Mouse (Mus musculus) E14TG2a.4 (cell line): ENCODE measurements around the gene Ahnak.

Source experiments
- CTCF ChIP-seq: conservative IDR thresholded peaks from 2 replicates; pipeline ENCODE4 v1.5.1; 2014; ENCODE audit warnings: low read length
- NANOG ChIP-seq: IDR thresholded peaks from 2 replicates; pipeline ENCODE4 v1.6.1; 2014; ENCODE audit warnings: borderline replicate concordance, low read length, mixed read lengths
- POU5F1 ChIP-seq: IDR thresholded peaks from 2 replicates; pipeline ENCODE4 v1.6.1; 2014; ENCODE audit warnings: low read length, borderline replicate concordance

DNA sequence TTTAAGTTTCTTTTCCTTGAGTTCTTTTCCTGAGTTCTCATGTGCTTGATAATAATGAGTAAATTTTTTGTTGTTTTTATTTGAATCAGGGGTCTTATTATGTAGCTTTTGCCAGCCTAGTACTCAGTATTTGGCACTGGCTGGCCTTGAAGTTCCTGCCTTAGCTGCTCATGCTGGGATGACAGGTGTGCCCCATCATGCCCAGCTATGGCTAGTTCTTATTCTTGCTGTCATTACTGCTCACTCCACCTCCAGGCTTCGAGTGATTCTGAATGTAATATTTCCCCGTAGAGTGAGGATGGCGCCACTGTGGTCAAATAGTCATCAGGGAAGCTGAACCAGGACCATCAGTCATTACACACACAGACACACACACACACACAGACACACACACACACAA is 74.7 kb downstream of the Ahnak start:
- TF ChIP-seq CTCF, result no peak
- no peak for TF ChIP-seq NANOG
- no peak for TF ChIP-seq POU5F1
